Mouse (Mus musculus) kidney, postnatal 0 days (tissue): ENCODE measurements around the gene Oosp2. TPM values are rescaled to one million over a fixed set of nuclear protein-coding genes. Genes with fewer than 3 reads are reported as not detected.

ENCODE experiments used
- ATAC-seq: fragments of 200-750 bp; cut with Nextera tagmentation; replicated peaks from 2 replicates; pipeline ENCODE4 v1.8.0; 2017; ENCODE audit warnings: low read depth, moderate number of reproducible peaks, moderate TSS enrichment, moderate library complexity; ENCODE audit not compliant: low FRiP score
- DNase-seq: peaks from one replicate; pipeline ENCODE4 v3.0.0-alpha.2; 2016; ENCODE audit warnings: low spot score
- H3K27ac ChIP-seq: fragments of 300-500 bp; sonication (generic); 2 replicates; pipeline ENCODE4 v1.5.1; 2014; ENCODE audit warnings: mild to moderate bottlenecking
- H3K27me3 ChIP-seq: fragments of 300-500 bp; sonication (generic); 2 replicates; pipeline ENCODE4 v1.6.1; 2014; ENCODE audit warnings: low read length, mixed read lengths; ENCODE audit not compliant: insufficient read depth
- H3K36me3 ChIP-seq: fragments of 300-500 bp; sonication (generic); 2 replicates; pipeline ENCODE4 v1.6.1; 2014; ENCODE audit warnings: low read length, mixed read lengths; ENCODE audit not compliant: insufficient read depth
- H3K4me1 ChIP-seq: fragments of 300-500 bp; sonication (generic); replicated peaks from 2 replicates; pipeline ENCODE4 v1.6.1; 2014; ENCODE audit warnings: antibody characterized with exemption, low read length, mixed read lengths; ENCODE audit not compliant: insufficient read depth
- H3K4me2 ChIP-seq: fragments of 300-500 bp; sonication (generic); 2 replicates; pipeline ENCODE4 v1.6.1; 2014; ENCODE audit warnings: mild to moderate bottlenecking, low read length, moderate library complexity, mixed read lengths
- H3K4me3 ChIP-seq: fragments of 300-500 bp; sonication (generic); replicated peaks from 2 replicates; pipeline ENCODE4 v1.5.1; 2014; ENCODE audit warnings: low read depth, low read length
- H3K9ac ChIP-seq: fragments of 300-500 bp; sonication (generic); 2 replicates; pipeline ENCODE4 v1.6.1; 2014; ENCODE audit warnings: low read depth, low read length
- H3K9me3 ChIP-seq: fragments of 300-500 bp; sonication (generic); replicated peaks from 2 replicates; pipeline ENCODE4 v1.6.1; 2016; ENCODE audit warnings: low read length, inconsistent platforms, mixed read lengths
- CTCF ChIP-seq: IDR thresholded peaks from 2 replicates; pipeline ENCODE4 v1.5.1; 2016; ENCODE audit warnings: antibody characterized with exemption, low read depth, mild to moderate bottlenecking, moderate library complexity
- WGBS: fragments of 180-500 bp; shearing (Covaris S2); extraction: QIAGEN DNeasy Blood & Tissue Kit; methylation state at CpG from one replicate; pipeline ENCODE4 v1.1.7; 2014; 5-methylcytosine and 5-hydroxymethylcytosine counted together
- polyA plus RNA-seq: library from polyadenylated mRNA; unstranded; fragments of >200 nt; fragmentation: Nextera tagmentation; extraction: Ambion mirVana; gene quantifications from 2 replicates; pipeline ENCODE4 v1.2.1, GENCODE M21; 2015

Gene Oosp2
- polyA plus RNA-seq, 1 experiment from 2014 or later, result not detected

- Histone ChIP-seq H3K4me3 (no peak overlapping the region), H3K27me3 (no peaks in the 10 kb centered on the region), H3K9ac (no peak overlapping the region), H3K4me1 (no peaks in the 10 kb centered on the region), H3K4me2 (no peak overlapping the region), H3K27ac (no peak overlapping the region), H3K9me3 (no peaks in the 10 kb centered on the region), H3K36me3 (no peaks in the 10 kb centered on the region)
- DNase-seq, result no peak
- TF ChIP-seq CTCF, result no peak
- ATAC-seq, result no peak
- 79% methylated on average over 4 of the region's 4 CpGs for WGBS
Measured at GRCm38 (mm10) chr19:11649564-11649963, 10.8 kb downstream of the Oosp2 start.

GRCm38 (mm10) chr19:11646166-11646565 is 14.2 kb downstream of the Oosp2 start:
- no peaks in the 10 kb centered on the region for H3K36me3 ChIP-seq
- TF ChIP-seq CTCF, result no peak
- H3K27ac ChIP-seq, result no peak overlapping the region
- H3K4me2 ChIP-seq, result no peak overlapping the region
- H3K27me3 ChIP-seq, result no peaks in the 10 kb centered on the region
- H3K4me1 ChIP-seq, result no peaks in the 10 kb centered on the region
- H3K9me3 ChIP-seq, result no peaks in the 10 kb centered on the region
- no peak for DNase-seq
- no peak overlapping the region for H3K4me3 ChIP-seq
- 81% methylated on average over 3 of the region's 3 CpGs for WGBS
- ATAC-seq, result no peak
- H3K9ac ChIP-seq, result no peak overlapping the region

- H3K27ac ChIP-seq, result no peak within 1 kb of the TSS
- H3K9me3 ChIP-seq, result no peaks in the 10 kb centered on the region
- H3K36me3 ChIP-seq, result no peaks in the 10 kb centered on the region
- ATAC-seq (no peak), DNase-seq (no peak)
- no peaks in the 10 kb centered on the region for H3K4me1 ChIP-seq
- no peaks in the 10 kb centered on the region for H3K27me3 ChIP-seq
- no peak for TF ChIP-seq CTCF
- 71% methylated on average over 1 of the region's 1 CpGs for WGBS
- no peak within 1 kb of the TSS for H3K4me3 ChIP-seq
- no peak within 1 kb of the TSS for H3K9ac ChIP-seq
- H3K4me2 ChIP-seq, result no peak within 1 kb of the TSS
Measured at GRCm38 (mm10) chr19:11640732-11641131, 19.6 kb downstream of the Oosp2 start, which contains the start of gene Ms4a3. Ms4a3 (minus strand) TSS chr19:11640851.

DNA sequence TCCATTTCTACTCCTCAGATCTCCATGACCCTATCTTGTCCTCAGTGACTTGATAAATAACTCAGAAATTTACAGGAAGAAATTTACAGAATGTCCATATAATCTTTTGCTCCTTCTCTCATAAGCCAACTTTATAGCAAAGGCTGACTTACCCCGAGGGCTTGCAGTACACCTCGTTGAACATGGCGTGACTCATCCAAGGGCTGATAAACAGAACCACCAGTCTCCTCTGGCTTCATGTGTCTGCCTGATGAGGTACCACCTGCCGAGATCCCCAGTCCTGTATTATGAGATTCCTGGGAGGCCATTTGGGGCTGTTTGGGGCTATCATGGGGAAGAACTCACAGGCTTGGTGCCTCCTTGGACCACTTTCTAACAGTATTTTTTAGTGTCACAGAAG is 21.3 kb downstream of the Oosp2 start:
- Histone ChIP-seq H3K27me3 (no peaks in the 10 kb centered on the region), H3K4me2 (no peak overlapping the region), H3K27ac (no peak overlapping the region), H3K9me3 (no peaks in the 10 kb centered on the region), H3K36me3 (no peaks in the 10 kb centered on the region), H3K4me3 (no peak overlapping the region), H3K4me1 (no peaks in the 10 kb centered on the region), H3K9ac (no peak overlapping the region)
- 71% methylated on average over 4 of the region's 4 CpGs for WGBS
- no peak for TF ChIP-seq CTCF
- ATAC-seq (no peak), DNase-seq (no peak)

- no peak for DNase-seq
- Histone ChIP-seq H3K27me3 (no peaks in the 10 kb centered on the region), H3K27ac (no peak overlapping the region), H3K9ac (no peak overlapping the region), H3K9me3 (no peaks in the 10 kb centered on the region), H3K4me1 (no peaks in the 10 kb centered on the region), H3K4me2 (no peak overlapping the region), H3K36me3 (no peaks in the 10 kb centered on the region), H3K4me3 (no peak overlapping the region)
- TF ChIP-seq CTCF, result no peak
- 86% methylated on average over 5 of the region's 5 CpGs for WGBS
- ATAC-seq, result no peak
Measured at GRCm38 (mm10) chr19:11635572-11635971, 24.8 kb downstream of the Oosp2 start.

- ATAC-seq (no peak), DNase-seq (no peak)
- no peak for TF ChIP-seq CTCF
- H3K27me3 ChIP-seq, result no peaks in the 10 kb centered on the region
- H3K4me1 ChIP-seq, result no peaks in the 10 kb centered on the region
- no peaks in the 10 kb centered on the region for H3K36me3 ChIP-seq
- no peak overlapping the region for H3K4me2 ChIP-seq
- 68% methylated on average over 2 of the region's 2 CpGs for WGBS
- no peak overlapping the region for H3K9ac ChIP-seq
- no peak overlapping the region for H3K27ac ChIP-seq
- no peaks in the 10 kb centered on the region for H3K9me3 ChIP-seq
- H3K4me3 ChIP-seq, result no peak overlapping the region
Measured at GRCm38 (mm10) chr19:11634330-11634729, 26.0 kb downstream of the Oosp2 start.

DNA sequence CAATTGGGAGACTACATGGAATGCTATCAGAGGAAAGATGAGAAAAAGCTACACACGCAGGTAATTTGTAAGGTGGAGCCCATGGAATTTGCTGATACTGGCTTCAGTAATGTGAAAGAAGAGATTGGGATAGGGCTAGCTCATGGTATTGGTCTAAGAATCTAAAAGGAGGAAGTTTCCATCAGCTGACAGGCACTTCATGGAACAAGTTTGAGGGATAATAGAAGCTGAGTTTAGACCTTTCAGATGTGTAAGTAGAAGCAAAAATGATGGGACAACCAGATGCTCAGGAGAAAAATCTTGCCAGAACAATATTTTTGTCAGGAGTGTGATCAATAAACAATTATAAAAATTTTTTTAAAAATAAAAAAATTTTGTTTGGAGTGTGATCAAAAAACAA is 26.6 kb downstream of the Oosp2 start:
- Histone ChIP-seq H3K4me3 (no peak overlapping the region), H3K9me3 (no peaks in the 10 kb centered on the region), H3K36me3 (no peaks in the 10 kb centered on the region), H3K27me3 (no peaks in the 10 kb centered on the region), H3K4me1 (no peaks in the 10 kb centered on the region), H3K4me2 (no peak overlapping the region), H3K9ac (no peak overlapping the region), H3K27ac (no peak overlapping the region)
- DNase-seq (no peak), ATAC-seq (no peak)
- WGBS, result 83% methylated on average over 1 of the region's 1 CpGs
- TF ChIP-seq CTCF, result no peak
